Mouse (Mus musculus) lung, embryonic 14.5 days (tissue): ENCODE data around the gene Dpep2nb. TPM values are rescaled to one million over a fixed set of nuclear protein-coding genes. Genes with fewer than 3 reads are reported as not detected.

ENCODE experiments used
- ATAC-seq: fragments of 200-750 bp; cut with Nextera tagmentation; 2 replicates; pipeline ENCODE4 v1.8.0; 2017; ENCODE audit warnings: mild to moderate bottlenecking, moderate TSS enrichment, moderate library complexity; ENCODE audit not compliant: insufficient read depth
- DNase-seq: peaks from one replicate; pipeline ENCODE4 v3.0.0-alpha.2; 2015
- H3K27ac ChIP-seq: fragments of 300-500 bp; sonication (generic); 2 replicates; pipeline ENCODE4 v1.5.1; 2014; ENCODE audit warnings: low read depth, mild to moderate bottlenecking, moderate library complexity
- H3K27me3 ChIP-seq: fragments of 300-500 bp; sonication (generic); 2 replicates; pipeline ENCODE4 v1.6.1; 2014; ENCODE audit warnings: low read length, control low read depth; ENCODE audit not compliant: insufficient read depth
- H3K36me3 ChIP-seq: fragments of 300-500 bp; sonication (generic); 2 replicates; pipeline ENCODE4 v1.6.1; 2014; ENCODE audit warnings: control low read depth; ENCODE audit not compliant: insufficient read depth
- H3K4me1 ChIP-seq: fragments of 300-500 bp; sonication (generic); 2 replicates; pipeline ENCODE4 v1.6.1; 2014; ENCODE audit warnings: antibody characterized with exemption, control low read depth; ENCODE audit not compliant: insufficient read depth
- H3K4me2 ChIP-seq: fragments of 300-500 bp; sonication (generic); 2 replicates; pipeline ENCODE4 v1.6.1; 2014; ENCODE audit warnings: mild to moderate bottlenecking
- H3K4me3 ChIP-seq: fragments of 300-500 bp; sonication (generic); 2 replicates; pipeline ENCODE4 v1.5.1; 2014; ENCODE audit warnings: low read depth, low read length
- H3K9ac ChIP-seq: fragments of 300-500 bp; sonication (generic); 2 replicates; pipeline ENCODE4 v1.6.1; 2014
- H3K9me3 ChIP-seq: fragments of 300-500 bp; sonication (generic); 2 replicates; pipeline ENCODE4 v1.6.1; 2016; ENCODE audit warnings: low read depth, low read length, control low read depth
- CTCF ChIP-seq: IDR thresholded peaks from 2 replicates; pipeline ENCODE4 v1.5.1; 2016; ENCODE audit warnings: antibody characterized with exemption, low read depth
- WGBS: fragments of 180-500 bp; shearing (Covaris S2); extraction: QIAGEN DNeasy Blood & Tissue Kit; methylation state at CpG from one replicate; pipeline ENCODE4 v1.1.7; 2014; 5-methylcytosine and 5-hydroxymethylcytosine counted together
- polyA plus RNA-seq: library from polyadenylated mRNA; unstranded; fragments of >200 nt; fragmentation: Nextera tagmentation; extraction: Ambion mirVana; gene quantifications from 2 replicates; pipeline ENCODE4 v1.2.1, GENCODE M21; 2014

Gene Dpep2nb
- polyA plus RNA-seq, 1 experiment from 2014 or later: not detected

- Histone ChIP-seq H3K27me3 (no peaks in the 10 kb centered on the region), H3K4me2 (no peak overlapping the region), H3K27ac (no peak overlapping the region), H3K9me3 (no peaks in the 10 kb centered on the region), H3K36me3 (peaks cover 16% of the 10 kb centered on the region; the same call in 1 of the 2 replicates), H3K4me1 (no peaks in the 10 kb centered on the region), H3K4me3 (no peak overlapping the region), H3K9ac (no peak overlapping the region)
- ATAC-seq (no peak), DNase-seq (no peak)
- 90% methylated on average over 11 of the region's 11 CpGs for WGBS
- TF ChIP-seq CTCF: no peak
These were observed 41.2 kb upstream of the Dpep2nb start for GRCm38 (mm10) chr8:106046872-106047559.

GRCm38 (mm10) chr8:106044151-106044550, 38.4 kb upstream of the Dpep2nb start:
- no peaks in the 10 kb centered on the region for H3K27me3 ChIP-seq
- ATAC-seq: no peak
- no peak for TF ChIP-seq CTCF
- WGBS: 73% methylated on average over 3 of the region's 3 CpGs
- H3K9ac ChIP-seq: no peak overlapping the region; the same call in 1 of the 2 replicates
- H3K9me3 ChIP-seq: no peaks in the 10 kb centered on the region
- no peaks in the 10 kb centered on the region for H3K4me1 ChIP-seq
- H3K4me3 ChIP-seq: no peak overlapping the region
- no peak overlapping the region for H3K4me2 ChIP-seq
- no peak overlapping the region for H3K27ac ChIP-seq
- H3K36me3 ChIP-seq: peaks cover 11% of the 10 kb centered on the region; the same call in 1 of the 2 replicates
- DNase-seq: no peak

GRCm38 (mm10) chr8:106043055-106043454, 37.3 kb upstream of the Dpep2nb start:
- ATAC-seq (no peak), DNase-seq (no peak)
- no peak overlapping the region for H3K27ac ChIP-seq
- H3K36me3 ChIP-seq: peaks cover 11% of the 10 kb centered on the region; the same call in 1 of the 2 replicates
- no peaks in the 10 kb centered on the region for H3K4me1 ChIP-seq
- 69% methylated on average over 2 of the region's 2 CpGs for WGBS
- H3K9ac ChIP-seq: no peak overlapping the region
- no peak overlapping the region for H3K4me3 ChIP-seq
- no peak for TF ChIP-seq CTCF
- H3K9me3 ChIP-seq: no peaks in the 10 kb centered on the region
- H3K27me3 ChIP-seq: no peaks in the 10 kb centered on the region
- H3K4me2 ChIP-seq: no peak overlapping the region

- ATAC-seq (no peak), DNase-seq (no peak)
- TF ChIP-seq CTCF: no peak
- Histone ChIP-seq H3K4me1 (no peaks in the 10 kb centered on the region), H3K27ac (no peak overlapping the region), H3K4me2 (no peak overlapping the region), H3K27me3 (no peaks in the 10 kb centered on the region), H3K9me3 (no peaks in the 10 kb centered on the region), H3K4me3 (no peak overlapping the region), H3K36me3 (0 out of 2 replicates have a peak, but pooled peaks cover 4% of the 10 kb centered on the region), H3K9ac (no peak overlapping the region)
- WGBS: 50% methylated on average over 4 of the region's 4 CpGs
These were observed 34.4 kb upstream of the Dpep2nb start for GRCm38 (mm10) chr8:106040218-106040617.

GRCm38 (mm10) chr8:106039605-106040004, 33.8 kb upstream of the Dpep2nb start:
- WGBS: 84% methylated on average over 4 of the region's 4 CpGs
- Histone ChIP-seq H3K4me2 (no peak overlapping the region), H3K4me1 (no peaks in the 10 kb centered on the region), H3K27me3 (no peaks in the 10 kb centered on the region), H3K4me3 (no peak overlapping the region), H3K27ac (no peak overlapping the region), H3K9ac (no peak overlapping the region), H3K36me3 (0 out of 2 replicates have a peak, but pooled peaks cover 4% of the 10 kb centered on the region), H3K9me3 (no peaks in the 10 kb centered on the region)
- TF ChIP-seq CTCF: no peak
- no peak for ATAC-seq
- no peak for DNase-seq

- no peak overlapping the region for H3K4me2 ChIP-seq
- 0 out of 2 replicates have a peak, but pooled peaks cover 4% of the 10 kb centered on the region for H3K36me3 ChIP-seq
- WGBS: 87% methylated on average over 10 of the region's 10 CpGs
- H3K27ac ChIP-seq: no peak overlapping the region
- H3K9ac ChIP-seq: no peak overlapping the region
- no peak for TF ChIP-seq CTCF
- H3K4me1 ChIP-seq: no peaks in the 10 kb centered on the region
- H3K4me3 ChIP-seq: no peak overlapping the region
- no peaks in the 10 kb centered on the region for H3K27me3 ChIP-seq
- no peaks in the 10 kb centered on the region for H3K9me3 ChIP-seq
- DNase-seq (no peak), ATAC-seq (no peak)
These were observed 32.9 kb upstream of the Dpep2nb start for GRCm38 (mm10) chr8:106038721-106039120.

GRCm38 (mm10) chr8:106022483-106022882, 16.7 kb upstream of the Dpep2nb start:
- H3K9me3 ChIP-seq: no peaks in the 10 kb centered on the region
- no peaks in the 10 kb centered on the region for H3K4me1 ChIP-seq
- no peak overlapping the region for H3K4me3 ChIP-seq
- no peak overlapping the region for H3K9ac ChIP-seq
- no peak for ATAC-seq
- no peak overlapping the region for H3K27ac ChIP-seq
- no peak overlapping the region for H3K4me2 ChIP-seq
- peak; percentile 94 for TF ChIP-seq CTCF
- no peaks in the 10 kb centered on the region; the same call in 1 of the 2 replicates for H3K36me3 ChIP-seq
- peak; percentile 87 for DNase-seq
- H3K27me3 ChIP-seq: no peaks in the 10 kb centered on the region
